Mouse (Mus musculus): Measurements from ENCODE around the gene Acsl1.
A peak's percentile ranks its signal among the peaks of the same experiment; 100 is the strongest.

The Acsl1 gene

DNA sequence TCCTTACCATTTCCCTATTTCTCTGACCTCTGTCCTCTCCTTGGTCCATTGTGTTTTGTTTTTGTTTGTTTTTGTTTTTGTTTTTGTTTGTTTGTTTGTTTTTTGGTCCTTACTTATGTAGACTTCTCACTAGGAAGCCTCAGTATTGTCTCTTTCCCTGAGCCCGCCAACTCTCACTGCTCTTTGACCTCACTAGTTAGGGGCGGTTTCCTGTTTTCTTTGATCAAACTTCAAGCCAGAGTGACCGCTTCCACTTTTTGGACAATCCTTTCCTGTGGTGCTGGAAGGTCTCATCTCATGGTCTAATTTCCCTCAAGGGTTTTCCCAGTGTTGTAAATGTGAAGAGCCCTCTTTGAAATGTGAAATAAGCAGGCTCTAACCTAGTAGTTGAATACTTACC, 33.4 kb downstream of the Acsl1 start:
- DNase-seq (ENCODE audit: low read depth, low spot score), result no peak

DNA sequence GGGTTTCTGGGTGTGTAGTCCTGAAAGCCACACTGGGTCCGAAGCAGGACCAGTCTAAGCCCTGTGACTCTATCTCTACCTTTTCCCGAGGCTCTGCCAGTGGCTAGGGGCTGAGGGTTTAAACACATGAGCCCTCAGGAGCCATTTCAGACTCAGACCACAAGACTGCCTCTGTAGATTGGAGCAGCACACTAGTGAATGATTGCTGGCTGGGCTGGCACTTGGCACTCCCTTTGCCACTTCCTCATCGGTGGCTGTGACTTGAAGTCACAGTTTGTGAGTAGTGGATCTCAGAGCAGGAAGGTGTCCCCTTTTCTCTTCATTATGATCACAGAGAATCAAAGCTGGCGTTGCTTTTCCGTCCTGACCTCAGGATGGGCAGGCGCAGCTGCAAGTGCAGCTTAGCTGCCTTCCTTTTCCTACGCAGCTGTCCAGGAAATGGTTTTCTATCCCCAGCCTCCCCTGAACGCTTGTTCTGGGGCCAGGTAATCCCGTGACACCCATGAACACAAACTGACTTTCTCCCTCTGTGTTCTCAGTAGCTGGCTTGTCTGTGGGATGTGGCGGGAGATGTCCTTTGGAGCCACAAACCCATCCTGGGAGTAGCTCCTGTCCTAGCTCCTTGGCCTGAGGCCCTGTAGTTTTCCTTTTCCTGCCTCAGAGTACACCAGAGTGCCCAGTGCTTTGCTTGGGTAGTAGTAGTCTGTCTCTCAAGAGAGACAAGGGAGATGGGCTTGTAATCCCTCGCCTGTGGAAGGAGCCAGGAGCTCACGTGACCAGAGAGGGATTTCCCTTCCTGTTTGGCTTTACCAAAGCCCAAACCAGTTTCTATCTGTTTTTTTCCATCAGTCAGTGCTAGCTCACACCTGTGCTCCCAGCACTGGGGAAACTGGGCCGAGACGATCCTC, 37.9 kb downstream of the Acsl1 start:
- DNase-seq (ENCODE audit: low read depth, low spot score), result no peak

GRCm38 (mm10) chr8:46509474-46509873, 38.6 kb downstream of the Acsl1 start:
- DNase-seq (ENCODE audit: low read depth, low spot score), result no peak

GRCm38 (mm10) chr8:46511336-46511735, 40.5 kb downstream of the Acsl1 start:
- no peak for DNase-seq (ENCODE audit: low read depth, low spot score)

GRCm38 (mm10) chr8:46512538-46512937, 41.7 kb downstream of the Acsl1 start:
- DNase-seq (ENCODE audit: low read depth, low spot score), result no peak

- DNase-seq (ENCODE audit: low read depth, low spot score), result no peak
Measured at GRCm38 (mm10) chr8:46514027-46514426, 43.2 kb downstream of the Acsl1 start.

- no peak for DNase-seq (ENCODE audit: low read depth, low spot score)
Measured at GRCm38 (mm10) chr8:46520667-46521066, 49.8 kb downstream of the Acsl1 start.

DNA sequence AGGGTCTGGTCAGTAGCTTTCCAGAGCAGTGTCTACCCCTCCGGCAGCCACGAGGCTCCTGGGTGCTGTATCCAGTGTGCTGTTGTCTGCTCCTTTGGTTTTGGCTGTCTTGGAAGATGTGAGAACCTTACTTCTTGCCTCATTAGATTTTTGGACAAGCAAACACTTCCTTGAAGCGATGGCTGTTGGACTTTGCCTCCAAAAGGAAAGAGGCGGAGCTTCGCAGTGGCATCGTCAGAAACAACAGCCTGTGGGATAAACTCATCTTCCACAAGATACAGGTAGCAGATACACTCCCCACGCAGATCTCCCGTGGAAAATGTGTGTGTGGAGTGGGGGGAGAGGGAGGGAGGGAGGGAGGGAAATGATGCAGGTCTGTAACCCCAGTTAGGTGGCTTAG, 55.3 kb downstream of the Acsl1 start:
- DNase-seq (ENCODE audit: low read depth, low spot score), result no peak

DNA sequence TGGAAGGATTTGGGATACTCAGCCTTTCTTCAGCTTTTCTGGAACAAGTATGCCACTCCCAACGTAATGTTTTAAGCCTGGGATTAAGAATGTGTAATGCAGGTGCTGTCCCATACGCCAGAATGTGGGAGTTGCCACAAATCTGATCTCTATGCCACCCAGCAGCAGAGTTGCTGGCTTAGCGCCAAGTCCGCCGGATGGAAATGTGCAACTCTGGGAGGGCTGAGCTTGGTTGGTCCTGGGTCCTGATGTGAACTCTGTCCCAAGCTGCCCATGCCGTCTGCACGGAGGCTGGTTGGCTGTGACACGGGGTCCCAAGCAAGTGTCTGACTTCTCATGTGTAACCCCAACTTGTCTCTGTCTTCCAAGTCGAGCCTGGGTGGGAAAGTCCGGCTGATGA, 56.0 kb downstream of the Acsl1 start:
- peak; percentile 32 for DNase-seq (ENCODE audit: low read depth, low spot score)

- DNase-seq (ENCODE audit: low read depth, low spot score), result no peak
Measured at GRCm38 (mm10) chr8:46529508-46529907, 58.7 kb downstream of the Acsl1 start.

DNA sequence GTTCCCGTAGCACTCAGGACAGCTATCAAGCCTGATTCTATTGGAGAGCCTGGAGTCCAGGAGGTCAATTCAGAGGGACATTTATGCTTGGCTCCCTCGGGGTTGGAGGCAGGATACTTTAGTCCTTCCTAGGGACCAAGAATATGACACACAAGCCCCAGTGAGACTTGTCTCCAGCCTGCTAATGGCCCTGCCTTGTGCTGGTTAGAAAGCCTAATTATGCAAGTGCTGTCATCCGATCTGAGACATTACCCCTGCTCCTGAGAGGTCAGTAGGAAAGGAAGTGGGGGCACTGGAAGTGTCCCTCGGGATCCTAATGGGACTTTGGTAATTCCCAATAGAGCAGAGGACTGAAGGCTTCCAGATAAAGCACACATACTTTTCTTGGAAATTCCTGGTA, 59.7 kb downstream of the Acsl1 start:
- DNase-seq (ENCODE audit: low read depth, low spot score), result no peak

DNA sequence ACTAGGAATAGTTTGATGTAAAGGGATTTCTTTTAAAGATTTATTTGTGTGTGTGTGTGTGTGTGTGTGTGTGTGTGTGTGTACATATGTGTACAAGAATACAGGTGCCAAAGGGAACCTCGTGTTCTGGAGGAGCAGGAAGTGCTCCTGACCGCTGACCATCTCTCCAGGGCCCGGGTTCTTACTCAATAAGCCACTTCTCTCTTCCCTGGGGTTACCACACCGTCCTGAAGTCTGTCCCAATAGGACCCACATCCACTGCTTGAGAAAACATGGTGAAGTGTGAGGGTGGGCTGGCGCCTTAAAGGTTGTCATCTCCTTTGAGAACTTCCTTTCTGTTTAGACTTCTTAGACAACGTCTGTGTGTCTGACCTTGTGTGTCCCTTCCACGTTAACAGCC, 63.1 kb downstream of the Acsl1 start:
- DNase-seq (ENCODE audit: low read depth, low spot score), result no peak

GRCm38 (mm10) chr8:46539701-46540100, 68.9 kb downstream of the Acsl1 start:
- DNase-seq (ENCODE audit: low read depth, low spot score), result no peak

DNA sequence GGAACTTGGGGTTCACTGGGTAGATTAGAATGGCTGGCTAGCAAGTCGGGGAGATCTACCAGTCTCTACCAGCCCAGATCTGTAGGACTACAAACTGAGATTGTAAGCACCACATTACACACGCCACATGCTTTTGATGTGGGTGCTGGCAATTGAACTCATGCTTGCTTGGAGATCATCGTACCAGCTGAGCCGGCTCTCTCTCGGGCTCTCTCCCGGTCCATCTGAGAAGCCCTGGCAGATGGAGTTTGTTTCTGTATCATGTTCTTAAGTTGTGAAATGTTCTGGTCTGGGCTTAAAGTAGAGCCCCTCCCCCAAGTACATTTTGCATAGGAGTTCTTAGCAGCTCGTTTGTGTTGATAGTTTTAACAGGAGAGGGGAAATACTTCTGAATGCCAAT, 72.4 kb downstream of the Acsl1 start:
- DNase-seq (ENCODE audit: low read depth, low spot score), result no peak

- DNase-seq (ENCODE audit: low read depth, low spot score), result no peak
Measured at GRCm38 (mm10) chr8:46543662-46544061, 72.8 kb downstream of the Acsl1 start.

DNA sequence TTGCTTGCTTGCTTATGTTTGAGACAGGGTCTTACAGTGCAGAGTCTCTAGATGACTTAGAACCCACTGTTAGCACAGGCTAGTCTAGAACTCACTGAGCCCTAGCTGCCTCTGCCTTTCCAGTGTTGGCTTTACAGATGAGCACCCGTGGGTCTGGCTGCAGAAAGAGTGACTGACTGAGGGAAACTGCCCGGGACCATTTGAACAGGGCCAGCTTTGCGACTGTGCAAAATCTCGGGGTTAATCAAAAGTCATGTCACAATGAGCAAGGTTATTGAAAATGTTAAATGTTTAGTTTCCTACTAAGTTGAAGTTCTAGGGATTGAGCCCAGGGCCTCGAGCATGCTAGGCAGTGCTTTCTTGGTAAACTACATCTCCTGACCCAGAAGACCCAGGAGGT, 75.0 kb downstream of the Acsl1 start:
- DNase-seq (ENCODE audit: low read depth, low spot score), result no peak

DNA sequence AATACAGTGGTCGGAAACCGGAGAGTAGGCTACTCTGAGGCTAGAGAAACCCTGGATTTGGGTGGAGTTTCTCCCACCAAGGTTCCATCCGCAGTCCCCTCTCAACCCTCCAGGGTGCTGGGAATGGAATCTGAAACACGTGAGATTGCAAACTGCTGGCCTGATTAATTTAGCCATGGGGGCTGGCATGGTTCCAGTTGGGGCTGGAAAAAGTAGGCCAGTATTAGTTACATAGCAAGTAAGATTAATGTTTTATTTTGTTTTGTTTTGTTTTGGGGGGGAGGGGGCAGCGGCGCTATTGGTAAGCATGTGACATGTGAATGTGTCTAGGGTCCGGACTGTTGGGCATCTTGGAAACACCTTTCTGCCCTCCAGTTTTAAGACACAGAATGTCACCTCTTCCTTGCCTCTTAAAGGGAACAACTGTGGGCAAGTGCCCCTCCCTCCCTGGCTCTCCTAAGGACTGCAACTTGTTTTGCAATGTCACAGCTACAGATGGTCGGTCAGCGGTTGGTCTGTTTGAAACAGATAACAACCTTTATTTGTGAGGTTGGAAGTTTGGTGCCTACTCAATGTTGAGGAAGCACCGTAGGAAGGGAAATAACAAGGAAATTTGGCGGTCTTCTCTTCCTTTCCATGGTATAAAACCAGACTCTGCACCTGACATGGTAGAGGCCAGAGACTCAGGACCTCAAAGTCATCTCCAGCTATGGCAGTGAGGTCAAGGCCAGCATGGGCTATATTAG, 75.8 kb downstream of the Acsl1 start:
- peak; percentile 28 for DNase-seq (ENCODE audit: low read depth, low spot score)

- DNase-seq (ENCODE audit: low read depth, low spot score), result peak; percentile 63
Measured at GRCm38 (mm10) chr8:46547245-46547644, 76.4 kb downstream of the Acsl1 start.

- no peak for DNase-seq (ENCODE audit: low read depth, low spot score)
Measured at GRCm38 (mm10) chr8:46550058-46550457, 79.2 kb downstream of the Acsl1 start.

GRCm38 (mm10) chr8:46551029-46551428, 80.2 kb downstream of the Acsl1 start:
- DNase-seq (ENCODE audit: low read depth, low spot score), result no peak

- DNase-seq (ENCODE audit: low read depth, low spot score), result peak; percentile 99
Measured at GRCm38 (mm10) chr8:46551615-46552440, 81.0 kb downstream of the Acsl1 start, which contains the start of gene Cenpu. Gene Cenpu, plus strand, starts transcription at chr8:46552028.

GRCm38 (mm10) chr8:46552441-46552765, 81.6 kb downstream of the Acsl1 start:
- peak; percentile 41 for DNase-seq (ENCODE audit: low read depth, low spot score)

Measured in R1 (cell line).